Mouse (Mus musculus) spleen, adult 2 months (tissue): Measurements from ENCODE around the gene Pbx3. TPM values are rescaled to one million over a fixed set of nuclear protein-coding genes. Genes with fewer than 3 reads are reported as not detected.

Experiments used
- DNase-seq, 2 experiments: peaks; one replicate each; pipeline versions ENCODE4 v3.0.0 to v3.0.0-alpha.2; 2012 to 2021; ENCODE audit warnings: low spot score in 2 of 2, low read depth in 1 of 2
- H3K27ac ChIP-seq: fragments of 200-500 bp; 2 replicates; pipeline ENCODE4 v1.5.1; 2012; ENCODE audit warnings: low read length, inconsistent platforms; ENCODE audit not compliant: insufficient read depth
- H3K27me3 ChIP-seq: fragments of 200-500 bp; 2 replicates; pipeline ENCODE4 v1.6.1; 2012; ENCODE audit warnings: mild to moderate bottlenecking, moderate library complexity, low read length, inconsistent platforms; ENCODE audit not compliant: control insufficient read depth, insufficient read depth
- H3K36me3 ChIP-seq: fragments of 200-500 bp; 2 replicates; pipeline ENCODE4 v1.6.1; 2012; ENCODE audit warnings: mild to moderate bottlenecking, low read length, inconsistent platforms; ENCODE audit not compliant: control insufficient read depth, insufficient read depth
- H3K4me1 ChIP-seq: fragments of 200-500 bp; 2 replicates; pipeline ENCODE4 v1.6.1; 2011; ENCODE audit warnings: inconsistent platforms; ENCODE audit not compliant: control insufficient read depth, insufficient read depth, insufficient read length
- H3K4me3 ChIP-seq: fragments of 200-500 bp; 2 replicates; pipeline ENCODE4 v1.5.1; 2011; ENCODE audit warnings: mild to moderate bottlenecking, inconsistent platforms; ENCODE audit not compliant: insufficient read depth, insufficient read length; ENCODE audit errors: extremely low read depth
- CTCF ChIP-seq: fragments of 200-500 bp; IDR thresholded peaks from 2 replicates; pipeline ENCODE4 v1.5.1; 2011; ENCODE audit warnings: mild to moderate bottlenecking, inconsistent platforms; ENCODE audit not compliant: insufficient read depth, insufficient read length, insufficient replicate concordance; ENCODE audit errors: extremely low read depth
- POLR2A ChIP-seq: fragments of 200-500 bp; IDR thresholded peaks from 2 replicates; pipeline ENCODE4 v1.6.1; 2011; ENCODE audit warnings: low read depth, low read length, inconsistent platforms
- WGBS: fragments of 180-500 bp; shearing (Covaris S2); methylation state at CpG from one replicate; pipeline ENCODE4 v1.1.7; 2018; 5-methylcytosine and 5-hydroxymethylcytosine counted together
- polyA plus RNA-seq: library from polyadenylated mRNA; depleted of rRNA; stranded (reverse); fragments of >200 nt; gene quantifications from 2 replicates; pipeline ENCODE4 v1.2.3, GENCODE M21; 2012; rRNA removed

Pbx3 gene
- polyA plus RNA-seq, 1 experiment = 4.3 TPM

DNA sequence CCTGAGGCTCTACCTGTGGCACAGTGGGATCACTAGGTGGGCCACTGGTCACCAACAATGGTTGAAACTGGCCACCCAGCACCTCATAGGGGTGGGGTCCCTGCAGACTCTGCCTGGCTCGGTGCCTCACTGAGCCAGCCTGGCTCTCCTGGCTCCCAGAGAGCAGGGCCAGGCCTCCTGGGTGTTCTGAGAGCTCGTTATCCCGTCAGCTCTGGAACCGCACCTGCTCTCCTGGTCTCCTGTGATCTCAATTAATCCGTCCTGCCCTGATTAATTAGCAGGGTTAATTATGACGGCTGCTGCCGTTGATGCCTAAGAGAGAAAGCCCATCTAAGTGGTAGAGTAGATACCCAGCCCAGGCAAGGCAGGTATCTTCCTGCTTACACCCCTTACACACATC is 237.6 kb downstream of the Pbx3 start:
- Histone ChIP-seq H3K27ac (no peak overlapping the region), H3K27me3 (no peaks in the 10 kb centered on the region), H3K4me3 (no peak overlapping the region), H3K36me3 (no peaks in the 10 kb centered on the region), H3K4me1 (no peaks in the 10 kb centered on the region)
- 91% methylated on average over 7 of the region's 7 CpGs for WGBS
- TF ChIP-seq POLR2A = no peak
- TF ChIP-seq CTCF = no peak
- DNase-seq = no peak

DNA sequence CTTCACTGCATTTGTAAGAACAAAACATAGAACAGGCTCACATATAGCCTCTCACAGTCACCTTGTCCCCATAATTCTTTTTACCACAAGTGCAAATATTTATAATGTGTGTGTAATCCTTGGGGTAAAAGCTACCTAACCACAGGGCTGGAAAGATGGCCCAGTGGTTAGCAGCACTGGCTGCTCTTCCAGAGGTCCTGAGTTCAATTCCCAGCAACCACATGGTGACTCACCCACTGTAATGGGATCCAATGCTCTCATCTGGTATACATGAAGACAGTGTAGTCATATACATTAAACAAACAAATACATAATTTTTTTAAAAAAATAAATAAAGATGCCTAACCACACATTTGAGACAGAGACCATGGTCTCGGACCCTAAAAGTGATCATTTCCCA is 240.2 kb downstream of the Pbx3 start:
- H3K4me1 ChIP-seq = no peaks in the 10 kb centered on the region
- H3K4me3 ChIP-seq = no peak overlapping the region
- WGBS = 79% methylated on average over 1 of the region's 1 CpGs
- no peaks in the 10 kb centered on the region for H3K36me3 ChIP-seq
- no peak for DNase-seq
- no peak overlapping the region for H3K27ac ChIP-seq
- no peak for TF ChIP-seq POLR2A
- TF ChIP-seq CTCF = no peak
- H3K27me3 ChIP-seq = no peaks in the 10 kb centered on the region

DNA sequence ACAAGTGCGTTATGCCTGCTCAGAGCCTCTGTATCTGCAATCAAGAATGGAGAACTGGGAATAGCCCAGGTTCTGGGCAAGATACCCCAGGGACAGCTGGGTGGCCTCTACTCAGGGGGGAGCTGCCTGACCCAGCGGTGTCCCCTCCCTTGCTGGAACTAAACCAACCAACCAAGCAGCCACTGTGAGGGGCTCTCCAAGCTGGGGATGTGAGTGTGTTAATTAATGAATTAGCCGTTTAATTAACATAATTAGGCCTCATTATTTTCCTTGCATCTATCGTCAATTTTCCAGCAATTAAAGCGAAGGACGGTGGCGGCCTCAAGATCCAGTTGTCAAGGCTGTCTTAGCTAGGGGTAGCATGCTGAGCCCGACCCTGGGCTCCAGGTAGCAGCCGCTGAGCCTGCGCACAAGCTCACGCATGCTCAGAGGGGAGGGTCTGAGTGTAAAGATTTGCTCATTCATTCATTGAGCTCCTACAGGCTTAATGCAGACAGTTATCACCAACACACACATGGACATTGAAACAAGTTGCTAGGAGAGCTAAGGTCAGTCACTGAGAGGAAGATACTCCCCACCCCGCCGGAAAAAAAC is 243.2 kb downstream of the Pbx3 start:
- Histone ChIP-seq H3K4me3 (no peak overlapping the region), H3K27ac (no peak overlapping the region), H3K27me3 (no peaks in the 10 kb centered on the region), H3K4me1 (no peaks in the 10 kb centered on the region), H3K36me3 (no peaks in the 10 kb centered on the region)
- 80% methylated on average over 13 of the region's 13 CpGs for WGBS
- no peak for DNase-seq
- no peak for TF ChIP-seq POLR2A
- no peak for TF ChIP-seq CTCF

DNA sequence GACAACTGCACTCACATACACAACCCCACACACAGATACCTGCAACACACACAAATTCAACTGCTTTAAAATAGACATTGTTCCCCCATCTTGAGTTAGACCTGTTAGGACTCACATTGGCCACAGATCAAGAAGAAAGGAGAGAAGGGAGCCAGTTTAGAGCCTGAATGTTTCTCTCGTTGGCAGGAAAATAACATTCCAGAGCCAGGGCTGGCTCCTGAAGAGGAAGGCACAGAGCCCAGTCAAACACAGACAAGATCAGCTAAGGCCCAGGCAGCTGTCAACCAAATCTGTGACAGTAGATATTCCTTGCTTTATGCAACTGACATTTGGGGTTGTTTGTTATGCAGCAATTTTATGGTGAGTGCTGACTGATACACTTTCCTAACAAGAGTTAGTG is 245.1 kb downstream of the Pbx3 start:
- H3K36me3 ChIP-seq = no peaks in the 10 kb centered on the region
- no peak for TF ChIP-seq CTCF
- no peak for TF ChIP-seq POLR2A
- H3K27ac ChIP-seq = no peak overlapping the region
- DNase-seq = no peak
- no peaks in the 10 kb centered on the region for H3K27me3 ChIP-seq
- H3K4me1 ChIP-seq = no peaks in the 10 kb centered on the region
- H3K4me3 ChIP-seq = no peak overlapping the region
- WGBS = 83% methylated on average over 1 of the region's 1 CpGs

DNA sequence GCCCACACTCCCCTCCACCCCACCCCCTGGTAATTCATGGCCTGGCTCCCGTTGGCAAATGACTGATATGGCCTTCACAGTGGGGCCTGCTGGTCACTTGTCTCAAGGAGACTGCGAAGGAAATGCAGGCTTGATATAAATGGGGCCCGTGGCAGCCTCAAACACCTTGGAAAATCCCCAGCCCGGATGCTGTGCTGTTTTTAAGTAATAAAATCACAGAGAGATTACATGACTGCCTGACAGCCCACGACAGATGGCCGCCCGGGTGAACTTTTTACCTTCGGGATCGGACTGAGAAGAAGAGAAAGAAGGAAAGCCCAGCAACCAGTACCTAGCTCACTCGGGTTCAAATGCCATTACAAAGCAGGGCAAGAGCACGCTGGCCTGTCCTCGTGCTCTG is 249.0 kb downstream of the Pbx3 start:
- DNase-seq = no peak
- Histone ChIP-seq H3K36me3 (no peaks in the 10 kb centered on the region), H3K4me3 (no peak overlapping the region), H3K4me1 (no peaks in the 10 kb centered on the region), H3K27me3 (no peaks in the 10 kb centered on the region), H3K27ac (no peak overlapping the region)
- 65% methylated on average over 12 of the region's 12 CpGs for WGBS
- TF ChIP-seq POLR2A = no peak
- no peak for TF ChIP-seq CTCF

Other genes with a start within 250 kb of the Pbx3 start
- 19.0 and 29.3 TPM in 2 replicates for gene Mapkap1, start 33.6 kb upstream of the Pbx3 start, polyA plus RNA-seq